Mouse (Mus musculus) liver, embryonic 11.5 days (tissue): ENCODE measurements around the gene Olfr481. TPM values are rescaled to one million over a fixed set of nuclear protein-coding genes. Genes with fewer than 3 reads are reported as not detected.

Experiments
- ATAC-seq: fragments of 200-750 bp; cut with Nextera tagmentation; replicated peaks from 2 replicates; pipeline ENCODE4 v1.8.0; 2017; ENCODE audit warnings: moderate number of reproducible peaks, mild to moderate bottlenecking, moderate TSS enrichment, moderate library complexity; ENCODE audit not compliant: low FRiP score
- DNase-seq: peaks from one replicate; pipeline ENCODE4 v3.0.0-alpha.2; 2017; ENCODE audit warnings: low spot score
- H3K27ac ChIP-seq: fragments of 300-500 bp; sonication (generic); 2 replicates; pipeline ENCODE4 v1.5.1; 2014; ENCODE audit warnings: mild to moderate bottlenecking, low read depth, low read length, control low read depth
- H3K27me3 ChIP-seq: fragments of 300-500 bp; sonication (generic); replicated peaks from 2 replicates; pipeline ENCODE4 v1.6.1; 2014; ENCODE audit warnings: low read length, mixed read lengths; ENCODE audit not compliant: control insufficient read depth, insufficient read depth
- H3K36me3 ChIP-seq: fragments of 300-500 bp; sonication (generic); 2 replicates; pipeline ENCODE4 v1.6.1; 2014; ENCODE audit warnings: mild to moderate bottlenecking, low read length, moderate library complexity, mixed read lengths; ENCODE audit not compliant: control insufficient read depth, insufficient read depth
- H3K4me1 ChIP-seq: fragments of 300-500 bp; sonication (generic); replicated peaks from 2 replicates; pipeline ENCODE4 v1.6.1; 2014; ENCODE audit warnings: low read length, mixed read lengths; ENCODE audit not compliant: control insufficient read depth, insufficient read depth
- H3K4me2 ChIP-seq: fragments of 300-500 bp; sonication (generic); 2 replicates; pipeline ENCODE4 v1.6.1; 2014; ENCODE audit warnings: mild to moderate bottlenecking, control low read depth, moderate library complexity
- H3K4me3 ChIP-seq: fragments of 300-500 bp; sonication (generic); 2 replicates; pipeline ENCODE4 v1.5.1; 2014; ENCODE audit warnings: low read depth, low read length, control low read depth
- H3K9ac ChIP-seq: fragments of 300-500 bp; sonication (generic); 2 replicates; pipeline ENCODE4 v1.6.1; 2014; ENCODE audit warnings: low read depth, low read length, control low read depth
- H3K9me3 ChIP-seq: fragments of 300-500 bp; sonication (generic); 2 replicates; pipeline ENCODE4 v1.6.1; 2016; ENCODE audit warnings: low read length, inconsistent platforms, mixed read lengths; ENCODE audit not compliant: control insufficient read depth
- WGBS: fragments of 180-500 bp; shearing (Covaris S2); extraction: QIAGEN DNeasy Blood & Tissue Kit; methylation state at CpG from one replicate; pipeline ENCODE4 v1.1.7; 2014; 5-methylcytosine and 5-hydroxymethylcytosine counted together
- polyA plus RNA-seq: library from polyadenylated mRNA; unstranded; fragments of >200 nt; fragmentation: Nextera tagmentation; extraction: Ambion mirVana; gene quantifications from 2 replicates; pipeline ENCODE4 v1.2.1, GENCODE M21; 2014

The Olfr481 gene
- not detected in 2 replicates for polyA plus RNA-seq

DNA sequence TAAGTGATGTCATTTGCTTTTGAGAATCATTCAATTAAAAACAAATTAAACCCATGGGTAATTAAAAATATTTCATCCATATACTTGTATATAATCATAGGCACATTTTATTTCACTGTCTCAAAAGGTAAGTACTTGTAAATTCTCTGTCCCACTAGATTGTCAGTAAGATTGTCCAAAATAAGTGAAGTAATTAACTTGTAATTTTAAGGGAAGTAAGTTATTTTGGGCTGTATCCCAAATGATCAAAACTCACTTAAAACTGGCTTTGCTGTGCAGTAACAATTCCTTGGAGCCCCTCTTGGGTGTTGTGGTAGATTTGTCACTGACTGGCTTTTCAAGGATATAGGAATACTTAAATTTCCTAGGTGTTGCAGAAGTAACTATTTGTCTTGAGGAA is at the start of gene Olfr481:
Gene Olfr481, plus strand, starts transcription at position 301 of the 400 bp plus-strand sequence.
- no peak within 1 kb of the TSS for H3K4me2 ChIP-seq
- H3K27ac ChIP-seq = no peak within 1 kb of the TSS
- ATAC-seq (no peak), DNase-seq (no peak)
- H3K9me3 ChIP-seq = no peaks in the 10 kb centered on the region
- H3K36me3 ChIP-seq = no peaks in the 10 kb centered on the region
- H3K9ac ChIP-seq = no peak within 1 kb of the TSS
- no peaks in the 10 kb centered on the region for H3K27me3 ChIP-seq
- H3K4me1 ChIP-seq = no peaks in the 10 kb centered on the region
- H3K4me3 ChIP-seq = no peak within 1 kb of the TSS

GRCm38 (mm10) chr7:108033889-108034288 is 45.8 kb upstream of the Olfr481 start, which contains the start of gene Olfr478:
TSS of gene Olfr478 (minus strand) at chr7:108033989.
- no peak within 1 kb of the TSS for H3K4me3 ChIP-seq
- H3K36me3 ChIP-seq = no peaks in the 10 kb centered on the region
- WGBS = 77% methylated on average over 3 of the region's 3 CpGs
- H3K27me3 ChIP-seq = no peaks in the 10 kb centered on the region
- DNase-seq = no peak
- H3K27ac ChIP-seq = no peak within 1 kb of the TSS
- no peak for ATAC-seq
- H3K9me3 ChIP-seq = no peaks in the 10 kb centered on the region
- no peak within 1 kb of the TSS for H3K4me2 ChIP-seq
- H3K4me1 ChIP-seq = no peaks in the 10 kb centered on the region
- no peak within 1 kb of the TSS for H3K9ac ChIP-seq

DNA sequence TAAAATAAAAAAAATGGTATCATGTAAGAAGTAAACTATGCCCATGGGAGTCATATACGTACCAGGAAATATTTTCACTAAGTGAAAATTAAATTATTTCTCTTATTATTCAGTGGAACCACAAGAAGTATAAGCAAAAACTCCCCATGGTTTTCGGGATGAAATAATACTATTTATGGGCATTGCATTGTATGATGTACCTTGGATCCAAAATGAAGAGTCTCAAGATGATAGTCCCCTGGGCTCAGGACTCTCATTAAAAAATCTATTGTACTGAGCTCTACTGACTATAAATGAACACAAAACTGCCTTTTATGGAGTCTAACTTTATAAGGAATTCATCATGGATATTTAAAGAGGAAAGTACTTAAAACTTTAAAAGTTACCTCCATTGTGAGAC is 29.3 kb upstream of the Olfr481 start, which contains the start of gene Olfr479:
Gene Olfr479, plus strand, starts transcription at position 301 of the 400 bp plus-strand sequence.
- Histone ChIP-seq H3K9ac (no peak within 1 kb of the TSS), H3K27me3 (no peaks in the 10 kb centered on the region), H3K4me2 (no peak within 1 kb of the TSS), H3K4me1 (no peaks in the 10 kb centered on the region), H3K36me3 (no peaks in the 10 kb centered on the region), H3K27ac (no peak within 1 kb of the TSS), H3K4me3 (no peak within 1 kb of the TSS), H3K9me3 (no peaks in the 10 kb centered on the region)
- WGBS = 83% methylated on average over 2 of the region's 2 CpGs
- ATAC-seq (no peak), DNase-seq (no peak)

DNA sequence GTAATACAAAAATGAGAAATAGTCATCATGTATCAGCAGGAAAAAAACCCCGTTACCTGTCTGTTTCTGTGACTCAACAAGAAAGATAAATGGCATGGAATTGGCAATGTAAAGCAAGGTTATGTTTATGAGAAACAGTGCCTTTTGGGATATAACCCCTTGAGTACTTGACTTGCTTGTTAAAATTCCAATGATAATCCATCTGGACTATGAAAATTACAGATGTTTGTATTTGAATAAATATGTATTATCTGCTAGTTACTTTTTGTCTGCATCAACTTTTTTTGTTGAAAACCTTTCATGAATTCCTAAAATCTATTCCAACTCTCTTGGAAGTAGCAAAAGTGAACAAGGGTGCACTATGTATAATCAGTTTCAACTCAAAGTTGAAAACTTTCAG is 12.4 kb upstream of the Olfr481 start, which contains the start of gene Olfr480:
Gene Olfr480, minus strand, starts transcription at position 101 of the 400 bp plus-strand sequence.
- ATAC-seq (no peak), DNase-seq (no peak)
- Histone ChIP-seq H3K36me3 (no peaks in the 10 kb centered on the region), H3K27me3 (no peaks in the 10 kb centered on the region), H3K4me3 (no peak within 1 kb of the TSS), H3K27ac (no peak within 1 kb of the TSS), H3K9me3 (peaks cover 3% of the 10 kb centered on the region; the same call in 1 of the 2 replicates), H3K9ac (no peak within 1 kb of the TSS), H3K4me2 (no peak within 1 kb of the TSS), H3K4me1 (no peaks in the 10 kb centered on the region)
- WGBS = 78% methylated on average over 1 of the region's 1 CpGs

DNA sequence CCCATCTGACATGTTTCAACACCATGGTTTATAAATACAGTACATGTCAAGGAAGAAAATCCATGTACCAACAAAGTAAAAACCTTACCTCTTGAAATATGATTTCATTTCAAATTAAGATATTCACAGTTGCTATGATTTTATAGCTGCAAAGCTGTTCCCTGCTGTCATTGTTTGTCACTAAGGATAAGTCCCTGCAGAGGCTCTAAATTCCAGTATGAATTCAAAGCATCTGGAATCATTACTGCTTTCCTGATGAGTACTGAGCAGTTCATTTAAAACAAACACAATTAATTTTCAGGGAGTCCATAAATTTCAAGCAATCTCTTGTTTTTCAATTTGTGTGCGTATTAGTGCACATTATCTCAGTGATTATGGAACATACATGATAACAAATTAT is 17.8 kb downstream of the Olfr481 start, which contains the start of gene Olfr482:
Gene Olfr482, minus strand, starts transcription at position 101 of the 400 bp plus-strand sequence.
- H3K9ac ChIP-seq = no peak within 1 kb of the TSS
- H3K9me3 ChIP-seq = no peaks in the 10 kb centered on the region
- no peak within 1 kb of the TSS for H3K27ac ChIP-seq
- no peak within 1 kb of the TSS for H3K4me2 ChIP-seq
- ATAC-seq = no peak
- no peaks in the 10 kb centered on the region for H3K36me3 ChIP-seq
- no peaks in the 10 kb centered on the region for H3K4me1 ChIP-seq
- H3K4me3 ChIP-seq = no peak within 1 kb of the TSS
- H3K27me3 ChIP-seq = no peaks in the 10 kb centered on the region
- no peak for DNase-seq
- 60% methylated on average over 1 of the region's 1 CpGs for WGBS

DNA sequence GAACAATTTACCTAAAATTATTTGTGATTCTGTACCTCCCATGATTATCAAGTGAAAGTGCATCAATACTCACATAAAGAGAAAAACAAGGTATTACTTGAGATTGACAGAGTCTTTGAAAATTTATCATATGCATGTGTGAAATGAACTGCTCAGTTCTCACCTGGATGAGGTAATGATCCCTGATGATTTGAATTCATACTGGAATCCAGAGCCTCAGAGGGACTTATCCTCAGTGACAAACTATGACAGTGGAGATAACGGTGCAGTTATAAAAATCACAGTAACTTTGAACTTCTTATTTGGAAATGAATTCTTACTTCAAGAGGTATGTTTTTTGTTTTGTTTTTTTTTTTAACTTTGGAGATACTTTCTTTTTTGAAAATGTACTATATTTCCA is 20.9 kb downstream of the Olfr481 start, which contains the start of gene Olfr483:
Gene Olfr483, plus strand, starts transcription at position 301 of the 400 bp plus-strand sequence.
- Histone ChIP-seq H3K9ac (no peak within 1 kb of the TSS), H3K4me1 (no peaks in the 10 kb centered on the region), H3K27me3 (no peaks in the 10 kb centered on the region), H3K4me3 (no peak within 1 kb of the TSS), H3K36me3 (no peaks in the 10 kb centered on the region), H3K27ac (no peak within 1 kb of the TSS), H3K4me2 (no peak within 1 kb of the TSS), H3K9me3 (no peaks in the 10 kb centered on the region)
- 84% methylated on average over 1 of the region's 1 CpGs for WGBS
- ATAC-seq = no peak
- DNase-seq = no peak

- H3K27me3 ChIP-seq = no peaks in the 10 kb centered on the region
- H3K9me3 ChIP-seq = no peaks in the 10 kb centered on the region
- DNase-seq (no peak), ATAC-seq (no peak)
- no peak overlapping the region for H3K9ac ChIP-seq
- H3K4me3 ChIP-seq = no peak overlapping the region
- WGBS = 17% methylated on average over 1 of the region's 1 CpGs
- H3K27ac ChIP-seq = no peak overlapping the region
- H3K4me1 ChIP-seq = no peaks in the 10 kb centered on the region
- H3K4me2 ChIP-seq = no peak overlapping the region
- H3K36me3 ChIP-seq = no peaks in the 10 kb centered on the region
Measured at GRCm38 (mm10) chr7:108120681-108121080, 41.0 kb downstream of the Olfr481 start.

GRCm38 (mm10) chr7:108121416-108121815 is 41.8 kb downstream of the Olfr481 start:
- H3K4me1 ChIP-seq = no peaks in the 10 kb centered on the region
- no peaks in the 10 kb centered on the region for H3K9me3 ChIP-seq
- H3K9ac ChIP-seq = no peak overlapping the region
- DNase-seq (no peak), ATAC-seq (no peak)
- no peaks in the 10 kb centered on the region for H3K36me3 ChIP-seq
- H3K4me3 ChIP-seq = no peak overlapping the region
- 64% methylated on average over 1 of the region's 1 CpGs for WGBS
- no peak overlapping the region for H3K27ac ChIP-seq
- H3K27me3 ChIP-seq = no peaks in the 10 kb centered on the region
- no peak overlapping the region for H3K4me2 ChIP-seq

- no peaks in the 10 kb centered on the region for H3K27me3 ChIP-seq
- DNase-seq (no peak), ATAC-seq (no peak)
- H3K9me3 ChIP-seq = no peaks in the 10 kb centered on the region
- H3K4me2 ChIP-seq = no peak within 1 kb of the TSS
- no peaks in the 10 kb centered on the region for H3K4me1 ChIP-seq
- H3K4me3 ChIP-seq = no peak within 1 kb of the TSS
- H3K9ac ChIP-seq = no peak within 1 kb of the TSS
- H3K36me3 ChIP-seq = no peaks in the 10 kb centered on the region
- no peak within 1 kb of the TSS for H3K27ac ChIP-seq
Measured at GRCm38 (mm10) chr7:108127349-108127748, 47.7 kb downstream of the Olfr481 start, which contains the start of gene Olfr484. TSS of gene Olfr484 (minus strand) at chr7:108127449.
